Mouse (Mus musculus) testis, adult 2 months (tissue): Measurements from ENCODE around the gene Rab34.

Experiments
- CTCF ChIP-seq: fragments of 200-500 bp; IDR thresholded peaks from 2 replicates; pipeline ENCODE4 v1.5.1; 2012; ENCODE audit warnings: low read depth, mild to moderate bottlenecking, inconsistent platforms, low read length, moderate library complexity; ENCODE audit not compliant: control insufficient read depth, insufficient read depth, insufficient replicate concordance
- POLR2A ChIP-seq: fragments of 200-500 bp; IDR thresholded peaks from 2 replicates; pipeline ENCODE4 v1.6.1; 2012; ENCODE audit warnings: low read depth, mild to moderate bottlenecking, inconsistent platforms, low read length, moderate library complexity; ENCODE audit not compliant: control insufficient read depth

GRCm38 (mm10) chr11:78164604-78164923 lies 23.7 kb upstream of the Rab34 start:
- TF ChIP-seq CTCF = no peak
- TF ChIP-seq POLR2A = no peak
